Mouse (Mus musculus) CH12.LX (cell line): ENCODE data around the gene Klk6. TPM values are rescaled to one million over a fixed set of nuclear protein-coding genes. Genes with fewer than 3 reads are reported as not detected.

ENCODE experiments used
- DNase-seq: peaks from one replicate; pipeline ENCODE4 v3.0.0-alpha.2; 2013; ENCODE audit errors: extremely low read depth
- H3K27ac ChIP-seq: 2 replicates; pipeline ENCODE4 v1.5.1; 2012; ENCODE audit warnings: low read depth, mild to moderate bottlenecking, control low read depth, moderate library complexity; ENCODE audit not compliant: insufficient read depth
- H3K27me3 ChIP-seq: replicated peaks from 2 replicates; pipeline ENCODE3; 2012; ENCODE audit warnings: inconsistent platforms
- H3K36me3 ChIP-seq, 2 experiments: replicated peaks in 1 of 2; 2 replicates each; pipeline versions ENCODE3 to v1.6.1; 2012; ENCODE audit warnings: inconsistent platforms in 1 of 2, low read length in 1 of 2, mild to moderate bottlenecking in 1 of 2, mixed read lengths in 1 of 2, moderate library complexity in 1 of 2; ENCODE audit not compliant: control insufficient read depth in 1 of 2, insufficient read depth in 1 of 2
- H3K4me1 ChIP-seq, 2 experiments: 2 replicates each; pipeline ENCODE4 v1.6.1; 2012; ENCODE audit warnings: inconsistent platforms in 1 of 2, moderate library complexity in 1 of 2; ENCODE audit not compliant: insufficient read depth in 2 of 2, control insufficient read depth in 1 of 2
- H3K4me2 ChIP-seq: 2 replicates; pipeline ENCODE4 v1.6.1; 2012; ENCODE audit warnings: low read depth, mild to moderate bottlenecking, control low read depth; ENCODE audit not compliant: poor library complexity, insufficient read depth, severe bottlenecking
- H3K4me3 ChIP-seq, 3 experiments: fragments of 150-350 bp in 1 of 3; sonication (generic) in 1 of 3; replicated peaks in 1 of 3; 2 replicates each; pipeline versions ENCODE3 to v1.5.1; 2011 to 2012; ENCODE audit warnings: low read depth in 2 of 3, low read length in 2 of 3, mild to moderate bottlenecking in 2 of 3, moderate library complexity in 2 of 3, control low read depth in 1 of 3, improper control_type of control experiment in 1 of 3, inconsistent platforms in 1 of 3, mixed read lengths in 1 of 3; ENCODE audit not compliant: poor library complexity in 1 of 3
- H3K79me2 ChIP-seq: replicated peaks from 2 replicates; pipeline ENCODE4 v1.6.1; 2012; ENCODE audit warnings: mild to moderate bottlenecking, moderate library complexity; ENCODE audit not compliant: control insufficient read depth, poor library complexity, insufficient read depth, severe bottlenecking; ENCODE audit errors: extremely low read depth
- H3K9ac ChIP-seq: 2 replicates; pipeline ENCODE4 v1.6.1; 2012; ENCODE audit warnings: low read depth, mild to moderate bottlenecking, control low read depth, moderate library complexity; ENCODE audit not compliant: insufficient read depth
- H3K9me3 ChIP-seq: replicated peaks from 2 replicates; pipeline ENCODE3; 2012; ENCODE audit warnings: low read length, inconsistent platforms, mixed read lengths
- CTCF ChIP-seq, 2 experiments: IDR thresholded peaks in 1 of 2; conservative IDR thresholded peaks in 1 of 2; 2 replicates each; pipeline ENCODE4 v1.5.1; 2011 to 2012; ENCODE audit warnings: low read depth in 2 of 2, low read length in 2 of 2, improper control_type of control experiment in 1 of 2, inconsistent platforms in 1 of 2, mild to moderate bottlenecking in 1 of 2, moderate library complexity in 1 of 2
- ELF1 ChIP-seq: IDR thresholded peaks from 2 replicates; pipeline ENCODE4 v1.6.1; 2014; ENCODE audit warnings: low read depth, mild to moderate bottlenecking, inconsistent platforms, low read length, improper control_type of control experiment
- ETS1 ChIP-seq: conservative IDR thresholded peaks from 2 replicates; pipeline ENCODE4 v1.6.1; 2012; ENCODE audit warnings: low read depth, mild to moderate bottlenecking, inconsistent platforms, low read length, improper control_type of control experiment, moderate library complexity
- GABPA ChIP-seq: IDR thresholded peaks from 2 replicates; pipeline ENCODE4 v1.6.1; 2012; ENCODE audit warnings: low read depth, low read length, improper control_type of control experiment, inconsistent platforms; ENCODE audit not compliant: insufficient replicate concordance
- MEF2A ChIP-seq: IDR thresholded peaks from 2 replicates; pipeline ENCODE4 v1.6.1; 2014; ENCODE audit warnings: low read depth, mild to moderate bottlenecking, inconsistent platforms, low read length, improper control_type of control experiment, borderline replicate concordance
- MYC ChIP-seq: IDR thresholded peaks from 2 replicates; pipeline ENCODE4 v1.6.1; 2011; ENCODE audit warnings: low read depth, mild to moderate bottlenecking, improper control_type of control experiment, low read length
- NELFE ChIP-seq: IDR thresholded peaks from 2 replicates; pipeline ENCODE4 v1.6.1; 2011; ENCODE audit warnings: low read depth, low read length, improper control_type of control experiment
- RAD21 ChIP-seq: IDR thresholded peaks from 2 replicates; pipeline ENCODE4 v1.6.1; 2011; ENCODE audit warnings: low read depth, mild to moderate bottlenecking, low read length, improper control_type of control experiment, moderate library complexity
- SMC3 ChIP-seq: IDR thresholded peaks from 2 replicates; pipeline ENCODE4 v1.6.1; 2011; ENCODE audit warnings: low read depth, low read length, improper control_type of control experiment
- TCF12 ChIP-seq: IDR thresholded peaks from 2 replicates; pipeline ENCODE4 v1.6.1; 2014; ENCODE audit warnings: low read depth, mild to moderate bottlenecking, inconsistent platforms, low read length, improper control_type of control experiment
- UBTF ChIP-seq: IDR thresholded peaks from 2 replicates; pipeline ENCODE4 v1.6.1; 2012; ENCODE audit warnings: low read depth, mild to moderate bottlenecking, inconsistent platforms, low read length, improper control_type of control experiment, moderate library complexity
- dilution Hi-C: fragments of 300-500 bp; cut with MboI; formaldehyde crosslinking; loops from 2 replicates; pipeline ENCODE4 v1.14.3; 2020; ENCODE audit warnings: low sequenced_read_pairs; ENCODE audit not compliant: extremely low pct_unique_long_range_greater_than_20kb, extremely low pct_ligation_motif_present
- in situ Hi-C: fragments of 300-500 bp; cut with MboI; formaldehyde crosslinking; loops from 3 replicates; pipeline ENCODE4 v1.14.3; 2019; ENCODE audit warnings: low sequenced_read_pairs, low pct_ligation_motif_present, low pct_unique_long_range_greater_than_20kb, mixed read lengths
- polyA plus RNA-seq: library from polyadenylated mRNA; unstranded; fragments of >175 nt; gene quantifications from 2 replicates; pipeline ENCODE4 v1.2.1, GENCODE M21; 2012; ENCODE audit warnings: low read depth; ENCODE audit not compliant: insufficient read length
- total RNA-seq, 2 experiments: library from RNA; depleted of rRNA; stranded (reverse); fragments of 300-350 nt in 1 of 2; fragments of >200 nt in 1 of 2; gene quantifications; 2 replicates each; pipeline ENCODE4 v1.2.3; 2012 to 2014

Gene Klk6
- total and polyA plus RNA-seq, 3 experiments: not detected

DNA sequence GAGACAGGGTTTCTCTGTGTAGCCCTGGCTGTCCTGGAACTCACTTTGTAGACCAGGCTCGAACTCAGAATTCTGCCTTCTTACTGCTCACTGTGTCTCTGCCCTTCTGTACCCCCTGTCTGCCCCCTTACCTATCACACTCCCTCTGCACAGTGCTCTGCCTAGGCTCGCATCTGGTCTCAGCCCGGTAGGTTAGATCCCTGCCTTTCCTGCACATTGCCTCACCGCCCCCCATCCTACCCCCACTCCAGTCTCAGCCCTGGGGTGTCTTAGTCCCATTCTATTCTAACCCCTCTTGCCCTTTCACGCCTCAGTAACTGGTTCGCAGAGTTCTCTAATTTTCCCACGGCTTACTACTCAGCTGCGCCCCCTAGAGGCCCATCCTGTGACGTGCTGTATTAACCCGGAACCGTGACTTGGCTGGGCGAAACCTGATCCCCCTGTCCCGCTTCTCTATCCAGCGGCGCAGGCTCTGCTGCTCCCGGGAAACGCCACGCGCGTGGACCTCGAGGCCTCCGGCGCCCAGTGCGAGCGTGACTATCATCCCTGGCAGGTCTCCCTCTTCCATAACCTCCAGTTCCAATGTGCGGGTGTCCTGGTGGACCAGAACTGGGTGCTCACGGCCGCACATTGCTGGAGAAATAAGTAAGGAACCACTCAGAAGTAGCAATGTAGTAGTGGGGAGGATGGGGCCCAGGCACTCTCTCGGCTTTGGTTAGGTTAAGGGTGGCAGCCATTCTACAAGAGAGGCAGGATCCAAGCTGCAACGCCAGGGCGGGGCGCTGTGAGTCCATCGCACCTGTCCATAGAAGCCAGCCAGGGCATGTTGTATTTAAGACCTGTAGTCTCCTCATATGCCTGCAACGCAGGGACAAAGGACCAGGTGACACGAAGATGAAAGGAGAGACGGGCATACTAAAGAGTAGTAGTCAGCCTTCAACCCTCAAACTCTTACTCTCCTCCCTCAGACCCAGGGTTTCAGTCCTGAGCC lies 41.7 kb upstream of the Klk6 start:
- TF ChIP-seq UBTF (no peak), MEF2A (no peak), SMC3 (peak; percentile 43), ELF1 (peak; percentile 86), MYC (no peak), RAD21 (peak; percentile 8), CTCF (conservative IDR thresholded peaks at IDR 0.05 in 1 of 2, IDR thresholded peaks at IDR 0.05 in 1 of 2; ENCODE audit: low read depth in 2 of 2, low read length in 2 of 2) (peak; percentile 44 to 80; a peak in 3 of 4 replicates), GABPA (no peak), TCF12 (0 out of 2 replicates have a peak, but pooled peaks have one; percentile 17)
- no peak overlapping the region for H3K27ac ChIP-seq
- H3K4me2 ChIP-seq: peak overlapping the region; percentile 60
- no peaks in the 10 kb centered on the region for H3K79me2 ChIP-seq
- in situ Hi-C loops (loop anchor here (5.0 to 25.0 kb wide), 2 partner anchors 100 to 295 kb away; partner anchors contain the start of gene Iglon5), dilution Hi-C loops (no loop called here)
- DNase-seq: peak; percentile 64
- no peaks in the 10 kb centered on the region for H3K36me3 ChIP-seq
- no peaks in the 10 kb centered on the region for H3K9me3 ChIP-seq
- H3K4me3 ChIP-seq: peak overlapping the region in 1 of 3 experiments; percentile 41
- peaks cover 5 to 7% of the 10 kb centered on the region in 2 experiments; a peak in 1 of 4 replicates for H3K4me1 ChIP-seq
- no peak overlapping the region for H3K9ac ChIP-seq
- H3K27me3 ChIP-seq: peaks cover 87% of the 10 kb centered on the region

GRCm38 (mm10) chr7:43785286-43785685 lies 39.0 kb upstream of the Klk6 start:
- no peaks in the 10 kb centered on the region for H3K79me2 ChIP-seq
- no peak overlapping the region for H3K27ac ChIP-seq
- dilution Hi-C loops: no loop called here
- no peak for DNase-seq
- TF ChIP-seq ETS1 (no peak), SMC3 (peak; percentile 10), NELFE (no peak), RAD21 (peak; percentile 12), CTCF (conservative IDR thresholded peaks at IDR 0.05 in 1 of 2, IDR thresholded peaks at IDR 0.05 in 1 of 2; ENCODE audit: low read depth in 2 of 2, low read length in 2 of 2) (peak in 1 of 2 experiments; percentile 44; a peak in 2 of 4 replicates)
- TF ChIP-seq, all 38 proteins: peak for 3
- Histone ChIP-seq H3K4me2 (no peak overlapping the region), H3K36me3 (no peaks in the 10 kb centered on the region), H3K4me3 (no peak overlapping the region), H3K27me3 (peaks cover 78% of the 10 kb centered on the region), H3K4me1 (peaks cover 5 to 7% of the 10 kb centered on the region in 2 experiments; a peak in 1 of 4 replicates), H3K9me3 (no peaks in the 10 kb centered on the region), H3K9ac (no peak overlapping the region)
- in situ Hi-C loops: loop anchor here (25.0 kb wide), 1 partner anchor 298 kb away; the partner anchor contains the start of gene Iglon5
